Mouse (Mus musculus): ENCODE measurements around the gene Kcnk3. TPM values are rescaled to one million over a fixed set of nuclear protein-coding genes. Genes with fewer than 3 reads are reported as not detected.

The Kcnk3 gene
- polyA plus RNA-seq, 1 experiment = not detected

DNA sequence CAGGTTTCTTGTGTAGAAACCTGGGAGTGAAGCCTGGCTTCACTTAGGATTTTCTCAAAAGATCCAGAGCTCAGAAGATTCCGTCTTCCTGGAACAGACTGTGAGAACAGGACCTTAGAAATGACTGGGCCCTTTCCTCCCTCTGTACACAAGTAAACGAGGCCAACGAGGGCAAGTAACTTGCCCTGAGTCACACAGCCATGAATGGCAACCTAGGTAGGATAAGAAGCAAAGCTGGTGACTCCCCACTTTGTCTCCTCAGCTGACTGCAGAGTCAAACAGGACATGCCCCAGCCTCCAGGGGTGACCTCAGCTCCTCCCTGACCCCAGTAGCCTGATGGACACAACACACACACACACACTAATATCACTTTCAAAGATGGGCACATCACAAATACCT is 37.4 kb downstream of the Kcnk3 start:
- no peak overlapping the region for H3K4me3 ChIP-seq (replicated peaks)
- peaks cover 6% of the 10 kb centered on the region; the same call in 1 of the 2 replicates for H3K9me3 ChIP-seq
- H3K36me3 ChIP-seq (replicated peaks; ENCODE audit: low read length) = no peaks in the 10 kb centered on the region
- H3K27me3 ChIP-seq (replicated peaks) = peaks cover 92% of the 10 kb centered on the region
- no peak for TF ChIP-seq GATA1 (IDR thresholded peaks at IDR 0.05; ENCODE audit: borderline replicate concordance, low read length)
- TF ChIP-seq FLI1 (IDR thresholded peaks at IDR 0.05; ENCODE audit: low read length) = no peak
- H3K4me1 ChIP-seq = peaks cover 20% of the 10 kb centered on the region

DNA sequence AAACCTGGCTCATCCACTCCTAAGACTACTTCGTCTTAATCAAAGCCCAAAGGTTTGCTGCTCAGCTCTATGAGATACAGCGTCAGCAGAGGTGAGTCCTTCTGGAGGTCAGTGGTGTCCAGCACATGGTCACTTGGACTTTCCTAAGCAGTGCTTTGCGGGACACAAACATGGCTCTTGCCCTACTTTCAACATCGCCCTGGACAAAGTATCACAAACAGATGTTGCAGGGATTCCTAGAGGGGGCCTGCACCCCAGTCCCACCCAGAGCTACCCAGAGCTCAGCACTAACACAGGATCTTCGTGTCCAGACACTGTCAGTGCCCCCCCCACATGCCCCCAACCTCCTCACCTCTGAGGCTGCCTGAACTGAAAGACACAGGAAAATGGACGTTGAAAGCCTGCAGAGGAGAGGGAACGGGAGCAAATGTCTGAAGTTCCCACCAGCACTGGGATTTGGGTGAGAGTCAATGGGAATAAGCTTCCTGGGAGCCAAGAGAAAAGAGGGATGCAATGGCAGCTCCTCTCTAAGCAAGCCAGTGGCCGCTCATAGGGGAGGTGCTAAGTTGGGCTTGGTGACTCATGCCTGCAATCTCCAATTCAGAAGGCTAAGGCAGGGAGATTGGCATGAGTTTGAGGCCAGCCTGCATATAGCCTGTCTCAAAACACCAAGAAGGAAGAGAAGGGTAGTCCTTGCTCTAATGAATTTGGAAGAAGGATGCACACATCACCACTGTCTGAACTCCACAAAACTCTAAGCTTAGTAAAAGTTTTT is 38.5 kb downstream of the Kcnk3 start:
- Histone ChIP-seq H3K4me3 (replicated peaks) (no peak overlapping the region), H3K9me3 (peaks cover 6% of the 10 kb centered on the region; the same call in 1 of the 2 replicates), H3K27me3 (replicated peaks) (peaks cover 92% of the 10 kb centered on the region), H3K36me3 (replicated peaks; ENCODE audit: low read length) (no peaks in the 10 kb centered on the region), H3K4me1 (peaks cover 17% of the 10 kb centered on the region)
- TF ChIP-seq FLI1 (IDR thresholded peaks at IDR 0.05; ENCODE audit: low read length) (no peak), GATA1 (IDR thresholded peaks at IDR 0.05; ENCODE audit: borderline replicate concordance, low read length) (no peak)

DNA sequence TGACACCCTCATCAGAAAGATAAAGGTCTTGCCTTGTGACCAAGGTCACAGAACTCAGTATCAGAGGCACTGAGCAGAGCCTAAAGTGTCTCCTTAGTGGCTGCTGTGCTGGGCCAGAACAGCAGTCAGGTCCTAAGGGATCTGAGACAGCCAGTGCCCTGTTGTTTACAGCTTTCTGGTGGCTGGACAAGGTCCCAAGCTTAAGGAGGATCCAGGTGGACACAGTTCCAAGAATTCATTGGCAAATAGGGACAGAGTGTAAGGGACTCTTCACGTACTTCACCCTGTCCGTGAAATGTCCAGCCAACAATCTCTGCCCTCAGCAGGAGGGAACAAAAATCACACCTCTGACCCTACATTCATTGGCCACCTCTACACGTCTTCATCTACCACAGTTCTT is 40.5 kb downstream of the Kcnk3 start:
- peaks cover 85% of the 10 kb centered on the region for H3K27me3 ChIP-seq (replicated peaks)
- no peak for TF ChIP-seq GATA1 (IDR thresholded peaks at IDR 0.05; ENCODE audit: borderline replicate concordance, low read length)
- TF ChIP-seq FLI1 (IDR thresholded peaks at IDR 0.05; ENCODE audit: low read length) = no peak

DNA sequence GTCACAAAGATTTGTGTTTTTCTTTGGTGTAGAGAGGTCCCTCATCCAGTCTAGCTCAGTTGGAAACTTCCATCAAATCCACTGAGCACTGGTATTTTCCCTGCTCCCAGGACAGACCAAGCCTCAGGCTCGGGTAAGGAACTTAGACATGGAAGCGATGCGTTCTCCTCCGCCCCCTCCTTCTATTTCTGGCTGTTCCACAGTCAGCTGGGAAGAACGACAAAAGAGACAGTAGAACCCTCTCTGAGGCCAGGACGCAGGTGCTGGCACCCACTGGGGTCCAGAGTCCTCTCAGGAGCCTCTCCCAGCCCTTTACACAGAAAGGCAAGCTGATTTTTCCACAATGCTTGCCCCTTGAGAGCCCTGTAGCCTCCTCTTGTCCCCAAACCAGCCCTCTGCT is 42.4 kb downstream of the Kcnk3 start:
- TF ChIP-seq FLI1 (IDR thresholded peaks at IDR 0.05; ENCODE audit: low read length) = no peak
- TF ChIP-seq GATA1 (IDR thresholded peaks at IDR 0.05; ENCODE audit: borderline replicate concordance, low read length) = no peak
- H3K4me3 ChIP-seq (replicated peaks) = no peak overlapping the region
- peaks cover 86% of the 10 kb centered on the region for H3K27me3 ChIP-seq (replicated peaks)
- H3K36me3 ChIP-seq (replicated peaks; ENCODE audit: low read length) = no peaks in the 10 kb centered on the region
- H3K9me3 ChIP-seq = no peaks in the 10 kb centered on the region
- H3K4me1 ChIP-seq = 0 out of 2 replicates have a peak, but pooled peaks cover 3% of the 10 kb centered on the region

More for the DNA sequence above, 40.5 kb downstream of the Kcnk3 start:
- Histone ChIP-seq H3K4me3 (replicated peaks) (no peak overlapping the region), H3K4me1 (peaks cover 7% of the 10 kb centered on the region; the same call in 1 of the 2 replicates), H3K9me3 (no peaks in the 10 kb centered on the region), H3K36me3 (replicated peaks; ENCODE audit: low read length) (no peaks in the 10 kb centered on the region)

DNA sequence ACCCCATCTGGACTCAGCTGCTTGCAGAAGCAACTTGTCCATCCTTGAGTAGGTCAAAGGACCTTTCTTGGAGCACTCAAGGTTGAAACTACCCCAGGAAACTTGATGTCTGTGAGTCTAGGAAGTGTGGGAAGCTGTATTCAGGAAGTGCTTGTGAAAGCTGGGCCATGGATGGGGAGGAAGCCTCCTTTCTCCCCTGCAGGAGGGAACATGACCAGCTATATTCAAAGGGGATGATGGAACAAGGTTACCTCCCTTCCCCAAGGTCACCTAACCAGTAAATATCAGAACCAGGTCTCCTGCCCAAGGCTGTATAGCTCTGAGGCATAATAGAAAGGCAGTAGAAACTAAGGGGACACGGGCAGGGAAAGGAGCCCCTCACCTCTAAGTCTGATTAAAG is 44.2 kb downstream of the Kcnk3 start:
- no peak for TF ChIP-seq FLI1 (IDR thresholded peaks at IDR 0.05; ENCODE audit: low read length)
- no peak for TF ChIP-seq GATA1 (IDR thresholded peaks at IDR 0.05; ENCODE audit: borderline replicate concordance, low read length)
- Histone ChIP-seq H3K36me3 (replicated peaks; ENCODE audit: low read length) (no peaks in the 10 kb centered on the region), H3K4me3 (replicated peaks) (no peak overlapping the region), H3K9me3 (no peaks in the 10 kb centered on the region), H3K4me1 (0 out of 2 replicates have a peak, but pooled peaks cover 3% of the 10 kb centered on the region), H3K27me3 (replicated peaks) (peaks cover 85% of the 10 kb centered on the region)

DNA sequence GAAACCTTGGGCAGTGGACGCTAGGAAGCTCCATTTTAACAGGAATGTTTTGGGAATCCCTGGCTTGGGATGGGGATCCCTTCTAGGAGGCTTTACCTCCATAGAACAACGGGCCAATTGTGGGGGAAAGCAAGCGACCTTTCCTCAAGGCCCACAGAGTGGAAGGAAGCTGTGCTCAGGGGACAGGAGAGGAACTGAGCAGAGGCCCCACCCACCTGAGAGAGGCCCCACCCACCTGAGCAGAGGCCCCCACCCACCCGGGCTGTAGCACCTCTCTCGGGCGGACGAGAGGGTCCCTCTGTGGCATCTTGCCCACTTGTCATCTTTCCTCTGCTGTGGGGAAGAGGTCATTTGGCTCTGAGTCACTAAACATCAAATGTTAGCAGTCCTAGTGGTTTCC is 49.0 kb downstream of the Kcnk3 start:
- peaks cover 20% of the 10 kb centered on the region for H3K4me1 ChIP-seq
- TF ChIP-seq FLI1 (IDR thresholded peaks at IDR 0.05; ENCODE audit: low read length) = no peak
- H3K27me3 ChIP-seq (replicated peaks) = peaks cover 79% of the 10 kb centered on the region
- no peak overlapping the region for H3K4me3 ChIP-seq (replicated peaks)
- no peaks in the 10 kb centered on the region for H3K36me3 ChIP-seq (replicated peaks; ENCODE audit: low read length)
- H3K9me3 ChIP-seq = no peaks in the 10 kb centered on the region

DNA sequence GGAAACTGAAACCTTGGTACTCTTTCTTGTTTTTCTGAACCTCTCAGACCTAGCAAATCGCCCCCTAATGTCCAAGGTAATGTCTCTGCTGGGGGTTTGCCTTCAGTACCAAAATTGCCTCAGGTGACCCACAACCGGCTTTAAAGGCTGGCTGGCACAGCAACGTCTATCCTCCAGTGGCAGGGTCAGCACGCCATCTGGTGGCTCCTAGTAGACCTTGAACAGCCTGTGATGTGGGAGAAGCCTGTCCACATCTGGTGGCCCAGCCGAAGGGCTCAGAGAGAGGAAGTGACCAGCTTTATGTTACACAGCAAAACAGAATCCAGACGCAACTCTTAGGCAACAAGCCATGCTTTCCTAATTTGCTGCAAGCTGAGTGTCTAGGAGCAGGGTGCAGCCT is 50.1 kb downstream of the Kcnk3 start:
- no peaks in the 10 kb centered on the region for H3K9me3 ChIP-seq
- TF ChIP-seq GATA1 (IDR thresholded peaks at IDR 0.05; ENCODE audit: borderline replicate concordance, low read length) = no peak
- TF ChIP-seq FLI1 (IDR thresholded peaks at IDR 0.05; ENCODE audit: low read length) = no peak
- H3K4me1 ChIP-seq = peaks cover 21% of the 10 kb centered on the region
- peak overlapping the region; percentile 26 for H3K4me3 ChIP-seq (replicated peaks)
- H3K36me3 ChIP-seq (replicated peaks; ENCODE audit: low read length) = no peaks in the 10 kb centered on the region
- H3K27me3 ChIP-seq (replicated peaks) = peaks cover 78% of the 10 kb centered on the region

DNA sequence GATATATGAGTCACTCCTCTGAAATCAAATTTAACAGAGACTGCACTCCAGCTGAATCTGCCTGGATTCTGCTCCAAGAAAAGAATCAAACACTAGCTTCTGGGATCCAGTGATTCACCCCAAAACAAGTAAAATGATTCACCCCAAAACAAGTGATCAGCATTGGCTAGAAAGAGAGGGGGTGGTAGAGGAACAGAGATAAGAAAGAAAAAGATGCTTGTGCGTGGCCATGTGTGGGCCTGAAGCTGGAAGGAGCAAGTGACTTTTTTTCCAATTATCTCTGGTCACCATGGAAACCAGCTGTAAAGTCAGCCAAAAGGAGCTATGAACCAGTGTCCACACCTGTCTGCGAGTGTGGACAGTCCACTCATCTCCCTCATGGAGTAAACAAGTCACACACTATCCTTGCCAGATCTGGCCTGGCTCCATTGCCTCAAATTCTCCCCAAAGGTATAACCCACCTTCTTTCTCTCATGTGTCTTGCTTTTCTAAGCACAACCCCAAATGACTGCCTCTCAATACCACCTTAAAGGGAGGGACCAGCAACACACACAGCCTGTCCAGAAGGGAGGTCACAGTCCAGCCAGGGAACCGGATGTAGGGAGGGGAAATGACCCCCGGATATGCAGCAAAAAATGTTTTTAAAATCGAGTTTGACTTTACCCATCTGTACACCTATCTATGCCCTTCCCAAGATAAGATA is 55.7 kb downstream of the Kcnk3 start:
- peaks cover 37% of the 10 kb centered on the region for H3K4me1 ChIP-seq
- no peak overlapping the region for H3K4me3 ChIP-seq (replicated peaks)
- no peaks in the 10 kb centered on the region for H3K9me3 ChIP-seq
- peaks cover 43% of the 10 kb centered on the region for H3K27me3 ChIP-seq (replicated peaks)
- H3K36me3 ChIP-seq (replicated peaks; ENCODE audit: low read length) = no peaks in the 10 kb centered on the region
- TF ChIP-seq GATA1 (IDR thresholded peaks at IDR 0.05; ENCODE audit: borderline replicate concordance, low read length) = no peak
- TF ChIP-seq FLI1 (IDR thresholded peaks at IDR 0.05; ENCODE audit: low read length) = no peak

DNA sequence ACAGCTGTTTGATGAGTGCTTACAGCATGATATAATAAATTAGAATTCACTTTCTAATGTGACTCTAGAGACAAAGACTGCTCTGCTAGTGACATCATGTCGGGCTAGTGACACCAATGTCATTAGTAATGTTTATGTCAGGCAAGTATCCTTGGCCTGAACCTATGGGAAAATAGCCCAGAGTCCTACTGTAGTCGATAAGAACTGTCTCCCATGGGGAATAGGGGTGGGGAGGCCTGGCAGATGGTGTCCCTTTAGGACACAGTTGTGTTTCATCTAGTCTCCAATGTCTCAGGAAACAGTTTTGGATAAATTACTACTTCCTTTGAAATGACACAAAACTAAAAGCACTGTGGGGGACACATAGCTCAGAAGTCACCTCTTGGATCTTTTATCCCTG is 58.1 kb downstream of the Kcnk3 start:
- Histone ChIP-seq H3K27me3 (replicated peaks) (peaks cover 25% of the 10 kb centered on the region), H3K4me1 (peaks cover 50% of the 10 kb centered on the region)

DNA sequence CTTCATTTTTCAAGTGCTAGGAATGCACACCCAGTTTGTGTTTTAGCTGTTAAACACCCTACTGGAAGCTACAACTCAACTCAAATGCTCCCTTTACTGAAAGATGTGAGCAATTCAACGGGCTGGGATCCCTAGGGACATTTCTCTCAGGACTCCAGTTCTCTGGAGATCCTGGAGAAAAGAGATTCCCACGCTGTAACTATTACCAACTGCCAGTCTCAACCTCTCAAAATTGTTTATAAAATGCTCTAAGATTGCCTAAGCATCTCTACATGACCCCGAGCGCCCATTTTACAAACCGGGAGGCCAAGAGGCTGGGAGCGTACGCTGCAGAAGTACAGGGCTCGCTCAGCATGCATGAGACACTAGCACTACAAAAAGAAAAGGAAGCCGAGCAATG is 59.4 kb downstream of the Kcnk3 start:
- H3K27me3 ChIP-seq (replicated peaks) = peaks cover 16% of the 10 kb centered on the region
- TF ChIP-seq GATA1 (IDR thresholded peaks at IDR 0.05; ENCODE audit: borderline replicate concordance, low read length) (no peak), FLI1 (IDR thresholded peaks at IDR 0.05; ENCODE audit: low read length) (no peak)

More for the DNA sequence above, 58.1 kb downstream of the Kcnk3 start:
- Histone ChIP-seq H3K36me3 (replicated peaks; ENCODE audit: low read length) (peaks cover 4% of the 10 kb centered on the region), H3K4me3 (replicated peaks) (no peak overlapping the region), H3K9me3 (no peaks in the 10 kb centered on the region)
- no peak for TF ChIP-seq FLI1 (IDR thresholded peaks at IDR 0.05; ENCODE audit: low read length)
- TF ChIP-seq GATA1 (IDR thresholded peaks at IDR 0.05; ENCODE audit: borderline replicate concordance, low read length) = no peak

More for the DNA sequence above, 59.4 kb downstream of the Kcnk3 start:
- Histone ChIP-seq H3K4me1 (peaks cover 63% of the 10 kb centered on the region), H3K4me3 (replicated peaks) (peak overlapping the region; percentile 98), H3K9me3 (no peaks in the 10 kb centered on the region), H3K36me3 (replicated peaks; ENCODE audit: low read length) (peaks cover 13% of the 10 kb centered on the region)

All from megakaryocyte, embryonic 14.5 days (primary cell).